Mouse (Mus musculus) regulatory T cell (primary cell): ENCODE results near the gene Mief1.

Source experiments
- in situ Hi-C: fragments of 300-600 bp; cut with MboI, MseI; formaldehyde crosslinking; loops from one replicate; pipeline ENCODE4 v1.15.1; 2025; ENCODE audit warnings: high pct_unique_total_duplicates

Gene Mief1

GRCm38 (mm10) chr15:80261100-80261499 lies 27.3 kb downstream of the Mief1 start:
- in situ Hi-C loops: loop anchor here (5.0 kb wide), 1 partner anchor 34 kb away; no protein-coding TSS in a partner anchor

GRCm38 (mm10) chr15:80263610-80264575 lies 30.1 kb downstream of the Mief1 start, which contains the start of gene Rps19bp1:
Gene Rps19bp1 (minus strand): TSS chr15:80264315.
- in situ Hi-C loops: loop anchor here (5.0 kb wide), 1 partner anchor 37 kb away; no protein-coding TSS in a partner anchor

- in situ Hi-C loops: no loop called here
Measured at GRCm38 (mm10) chr15:80266281-80266680, 32.5 kb downstream of the Mief1 start.

GRCm38 (mm10) chr15:80271858-80272396 lies 38.1 kb downstream of the Mief1 start:
- in situ Hi-C loops: no loop called here

GRCm38 (mm10) chr15:80277107-80277506 lies 43.3 kb downstream of the Mief1 start:
- in situ Hi-C loops: no loop called here

- in situ Hi-C loops: no loop called here
Measured at GRCm38 (mm10) chr15:80277625-80278024, 43.8 kb downstream of the Mief1 start.

- in situ Hi-C loops: no loop called here
Measured at GRCm38 (mm10) chr15:80278121-80278759, 44.4 kb downstream of the Mief1 start.

- in situ Hi-C loops: no loop called here
Measured at GRCm38 (mm10) chr15:80279053-80279452, 45.2 kb downstream of the Mief1 start.

- in situ Hi-C loops: no loop called here
Measured at GRCm38 (mm10) chr15:80280646-80281045, 46.8 kb downstream of the Mief1 start.

GRCm38 (mm10) chr15:80286851-80287415 lies 53.1 kb downstream of the Mief1 start, which contains the start of gene Cacna1i:
Gene Cacna1i (plus strand): TSS chr15:80287238.
- in situ Hi-C loops: no loop called here

- in situ Hi-C loops: no loop called here
Measured at GRCm38 (mm10) chr15:80288036-80288435, 54.2 kb downstream of the Mief1 start.

- in situ Hi-C loops: no loop called here
Measured at GRCm38 (mm10) chr15:80289436-80289835, 55.6 kb downstream of the Mief1 start.

GRCm38 (mm10) chr15:80297146-80297545 lies 63.3 kb downstream of the Mief1 start:
- in situ Hi-C loops: loop anchor here (5.0 to 10.0 kb wide), 2 partner anchors 60 to 398 kb away; no protein-coding TSS in a partner anchor
